Mouse (Mus musculus) heart, embryonic 14.5 days (tissue): ENCODE measurements around the gene Bub3. TPM values are rescaled to one million over a fixed set of nuclear protein-coding genes. Genes with fewer than 3 reads are reported as not detected.

Source experiments
- ATAC-seq: fragments of 200-750 bp; cut with Nextera tagmentation; 2 replicates; pipeline ENCODE4 v1.8.0; 2017; ENCODE audit warnings: low read depth, moderate TSS enrichment; ENCODE audit not compliant: insufficient number of reproducible peaks, insufficient read depth, low FRiP score
- H3K27ac ChIP-seq, 2 experiments: fragments of 200-500 bp in 1 of 2; fragments of 300-500 bp in 1 of 2; sonication (generic) in 1 of 2; replicated peaks in 1 of 2; 2 replicates each; pipeline ENCODE4 v1.5.1; 2012 to 2014; ENCODE audit warnings: low read depth in 2 of 2, low read length in 2 of 2, control low read depth in 1 of 2, mild to moderate bottlenecking in 1 of 2, mixed read lengths in 1 of 2; ENCODE audit not compliant: control insufficient read depth in 1 of 2, insufficient read depth in 1 of 2
- H3K27me3 ChIP-seq: fragments of 300-500 bp; sonication (generic); 2 replicates; pipeline ENCODE4 v1.6.1; 2014; ENCODE audit warnings: mild to moderate bottlenecking, low read length, control low read depth; ENCODE audit not compliant: control insufficient read depth, insufficient read depth
- H3K36me3 ChIP-seq: fragments of 300-500 bp; sonication (generic); 2 replicates; pipeline ENCODE4 v1.6.1; 2014; ENCODE audit warnings: mild to moderate bottlenecking, control low read depth, low read length, mixed read lengths; ENCODE audit not compliant: control insufficient read depth, insufficient read depth
- H3K4me1 ChIP-seq, 2 experiments: fragments of 200-500 bp in 1 of 2; fragments of 300-500 bp in 1 of 2; sonication (generic) in 1 of 2; 2 replicates each; pipeline ENCODE4 v1.6.1; 2012 to 2014; ENCODE audit warnings: low read length in 2 of 2, control low read depth in 1 of 2, mixed read lengths in 1 of 2; ENCODE audit not compliant: control insufficient read depth in 2 of 2, insufficient read depth in 2 of 2
- H3K4me2 ChIP-seq: fragments of 300-500 bp; sonication (generic); 2 replicates; pipeline ENCODE4 v1.6.1; 2014; ENCODE audit warnings: mild to moderate bottlenecking, low read length
- H3K4me3 ChIP-seq, 2 experiments: fragments of 200-500 bp in 1 of 2; fragments of 300-500 bp in 1 of 2; sonication (generic) in 1 of 2; 2 replicates each; pipeline ENCODE4 v1.5.1; 2012 to 2014; ENCODE audit warnings: low read length in 2 of 2, mild to moderate bottlenecking in 2 of 2, control low read depth in 1 of 2, low read depth in 1 of 2, moderate library complexity in 1 of 2; ENCODE audit not compliant: control insufficient read depth in 1 of 2, insufficient read depth in 1 of 2
- H3K9ac ChIP-seq: fragments of 300-500 bp; sonication (generic); 2 replicates; pipeline ENCODE4 v1.6.1; 2014; ENCODE audit warnings: mild to moderate bottlenecking, low read length
- H3K9me3 ChIP-seq: fragments of 300-500 bp; sonication (generic); 2 replicates; pipeline ENCODE4 v1.6.1; 2016; ENCODE audit warnings: low read length, control low read depth; ENCODE audit not compliant: control insufficient read depth
- WGBS: fragments of 180-500 bp; shearing (Covaris S2); extraction: QIAGEN DNeasy Blood & Tissue Kit; methylation state at CpG from one replicate; pipeline ENCODE4 v1.1.7; 2014; 5-methylcytosine and 5-hydroxymethylcytosine counted together
- polyA plus RNA-seq: library from polyadenylated mRNA; unstranded; fragments of >200 nt; fragmentation: Nextera tagmentation; extraction: Ambion mirVana; gene quantifications from 2 replicates; pipeline ENCODE4 v1.2.1, GENCODE M21; 2014

Bub3 gene
- polyA plus RNA-seq, 1 experiment from 2014 or later: 121 TPM

GRCm38 (mm10) chr7:131560697-131561042 is 648 bp downstream of the Bub3 start:
- under 1% methylated on average over 14 of the region's 14 CpGs for WGBS
- Histone ChIP-seq H3K9ac (peak overlapping the region; percentile 85), H3K4me1 (peaks cover 0 to 10% of the 10 kb centered on the region in 2 experiments; a peak in 2 of 4 replicates), H3K36me3 (peaks cover 41% of the 10 kb centered on the region), H3K4me2 (peak overlapping the region; percentile 84), H3K27ac (peak overlapping the region; percentile 26 to 81; a peak in 3 of 4 replicates), H3K9me3 (no peaks in the 10 kb centered on the region), H3K27me3 (peaks cover 38% of the 10 kb centered on the region), H3K4me3 (peak overlapping the region; percentile 70 to 72)
- 0 out of 2 replicates have a peak, but pooled peaks have one; percentile 10 for ATAC-seq

- 78% methylated on average over 6 of the region's 6 CpGs for WGBS
- H3K4me2 ChIP-seq: no peak overlapping the region
- H3K27ac ChIP-seq: no peak overlapping the region
These were observed 15.2 kb downstream of the Bub3 start for GRCm38 (mm10) chr7:131575246-131575645.

GRCm38 (mm10) chr7:131582178-131582577 is 22.2 kb downstream of the Bub3 start:
- Histone ChIP-seq H3K27me3 (no peaks in the 10 kb centered on the region), H3K9ac (no peak overlapping the region), H3K27ac (no peak overlapping the region), H3K36me3 (no peaks in the 10 kb centered on the region), H3K9me3 (no peaks in the 10 kb centered on the region), H3K4me1 (peaks cover 0 to 4% of the 10 kb centered on the region in 2 experiments; a peak in 2 of 4 replicates), H3K4me3 (no peak overlapping the region), H3K4me2 (no peak overlapping the region)
- ATAC-seq: no peak
- 20% methylated on average over 9 of the region's 9 CpGs for WGBS

More at GRCm38 (mm10) chr7:131575246-131575645, 15.2 kb downstream of the Bub3 start:
- Histone ChIP-seq H3K36me3 (peaks cover 42% of the 10 kb centered on the region), H3K27me3 (no peaks in the 10 kb centered on the region), H3K4me3 (no peak overlapping the region), H3K9me3 (no peaks in the 10 kb centered on the region), H3K9ac (no peak overlapping the region), H3K4me1 (no peaks in the 10 kb centered on the region)
- ATAC-seq: no peak

GRCm38 (mm10) chr7:131585551-131585950 is 25.5 kb downstream of the Bub3 start:
- Histone ChIP-seq H3K4me2 (no peak overlapping the region), H3K4me3 (no peak overlapping the region), H3K9me3 (no peaks in the 10 kb centered on the region), H3K36me3 (no peaks in the 10 kb centered on the region), H3K9ac (no peak overlapping the region), H3K27me3 (no peaks in the 10 kb centered on the region), H3K27ac (no peak overlapping the region), H3K4me1 (peaks cover 0 to 4% of the 10 kb centered on the region in 2 experiments; a peak in 2 of 4 replicates)
- WGBS: 89% methylated on average over 5 of the region's 5 CpGs
- no peak for ATAC-seq

- no peaks in the 10 kb centered on the region for H3K36me3 ChIP-seq
- peaks cover 16% of the 10 kb centered on the region for H3K27me3 ChIP-seq
- 0 out of 2 replicates have a peak, but pooled peaks have one; percentile 21 for ATAC-seq
- peaks cover 0 to 2% of the 10 kb centered on the region in 2 experiments; a peak in 2 of 4 replicates for H3K4me1 ChIP-seq
- H3K27ac ChIP-seq: no peak overlapping the region
- 22% methylated on average over 12 of the region's 12 CpGs for WGBS
- 0 out of 2 replicates have a peak overlapping the region, but pooled peaks have one; percentile 7 for H3K4me2 ChIP-seq
- H3K4me3 ChIP-seq: no peak overlapping the region
- H3K9ac ChIP-seq: no peak overlapping the region
- H3K9me3 ChIP-seq: no peaks in the 10 kb centered on the region
These were observed 37.9 kb downstream of the Bub3 start for GRCm38 (mm10) chr7:131597779-131598482.

- Histone ChIP-seq H3K27ac (no peak overlapping the region), H3K9me3 (no peaks in the 10 kb centered on the region), H3K36me3 (no peaks in the 10 kb centered on the region), H3K4me1 (peaks cover 0 to 2% of the 10 kb centered on the region in 2 experiments; a peak in 2 of 4 replicates), H3K9ac (no peak overlapping the region), H3K27me3 (peaks cover 16% of the 10 kb centered on the region), H3K4me2 (0 out of 2 replicates have a peak overlapping the region, but pooled peaks have one; percentile 7), H3K4me3 (no peak overlapping the region)
- ATAC-seq: no peak
- 7% methylated on average over 5 of the region's 5 CpGs for WGBS
These were observed 38.4 kb downstream of the Bub3 start for GRCm38 (mm10) chr7:131598483-131598824.

- ATAC-seq: no peak
- 84% methylated on average over 7 of the region's 7 CpGs for WGBS
- H3K4me2 ChIP-seq: no peak overlapping the region
These were observed 42.1 kb downstream of the Bub3 start for GRCm38 (mm10) chr7:131602106-131602505.

More at GRCm38 (mm10) chr7:131602106-131602505, 42.1 kb downstream of the Bub3 start:
- Histone ChIP-seq H3K36me3 (no peaks in the 10 kb centered on the region), H3K9me3 (no peaks in the 10 kb centered on the region), H3K27me3 (peaks cover 13% of the 10 kb centered on the region), H3K9ac (no peak overlapping the region), H3K27ac (no peak overlapping the region), H3K4me3 (no peak overlapping the region), H3K4me1 (peaks cover 0 to 2% of the 10 kb centered on the region in 2 experiments; a peak in 2 of 4 replicates)
